Mouse (Mus musculus) bone marrow macrophage, adult 2 months (primary cell): ENCODE results near the gene Gm1110.

Source experiments
- CTCF ChIP-seq: IDR thresholded peaks from 2 replicates; pipeline ENCODE4 v1.5.1; 2012; ENCODE audit warnings: low read depth, mild to moderate bottlenecking, low read length, moderate library complexity
- POLR2A ChIP-seq: IDR thresholded peaks from 2 replicates; pipeline ENCODE4 v1.6.1; 2012; ENCODE audit warnings: mild to moderate bottlenecking, low read depth, low read length, borderline replicate concordance

- TF ChIP-seq POLR2A (no peak), CTCF (no peak)
Observed at GRCm38 (mm10) chr9:26860751-26861150, 62.2 kb downstream of the Gm1110 start, which contains the start of gene Glb1l3.
